Mouse (Mus musculus): Measurements from ENCODE around the gene Capn5. TPM values are rescaled to one million over a fixed set of nuclear protein-coding genes. Genes with fewer than 3 reads are reported as not detected.

The Capn5 gene
- polyA plus RNA-seq, 1 experiment = 15.6 TPM

GRCm38 (mm10) chr7:98195151-98195801, 17.2 kb upstream of the Capn5 start:
- no peaks in the 10 kb centered on the region for H3K27me3 ChIP-seq (ENCODE audit: control insufficient read depth, insufficient read depth, low read length)
- peak overlapping the region; percentile 78 for H3K27ac ChIP-seq (ENCODE audit: insufficient read depth, low read depth, low read length)
- WGBS = 15% methylated on average over 10 of the region's 10 CpGs
- TF ChIP-seq CTCF (IDR thresholded peaks at IDR 0.05; ENCODE audit: extremely low read depth, insufficient read length, insufficient replicate concordance, low read depth, low read length) (no peak), POLR2A (IDR thresholded peaks at IDR 0.05; ENCODE audit: low read depth, low read length) (no peak)
- H3K4me3 ChIP-seq (ENCODE audit: low read depth, low read length) = no peak overlapping the region
- H3K4me1 ChIP-seq (ENCODE audit: control insufficient read depth, insufficient read depth, insufficient read length, low read length) = peaks cover 22% of the 10 kb centered on the region
- H3K36me3 ChIP-seq (ENCODE audit: control insufficient read depth, insufficient read depth, low read length) = no peaks in the 10 kb centered on the region

DNA sequence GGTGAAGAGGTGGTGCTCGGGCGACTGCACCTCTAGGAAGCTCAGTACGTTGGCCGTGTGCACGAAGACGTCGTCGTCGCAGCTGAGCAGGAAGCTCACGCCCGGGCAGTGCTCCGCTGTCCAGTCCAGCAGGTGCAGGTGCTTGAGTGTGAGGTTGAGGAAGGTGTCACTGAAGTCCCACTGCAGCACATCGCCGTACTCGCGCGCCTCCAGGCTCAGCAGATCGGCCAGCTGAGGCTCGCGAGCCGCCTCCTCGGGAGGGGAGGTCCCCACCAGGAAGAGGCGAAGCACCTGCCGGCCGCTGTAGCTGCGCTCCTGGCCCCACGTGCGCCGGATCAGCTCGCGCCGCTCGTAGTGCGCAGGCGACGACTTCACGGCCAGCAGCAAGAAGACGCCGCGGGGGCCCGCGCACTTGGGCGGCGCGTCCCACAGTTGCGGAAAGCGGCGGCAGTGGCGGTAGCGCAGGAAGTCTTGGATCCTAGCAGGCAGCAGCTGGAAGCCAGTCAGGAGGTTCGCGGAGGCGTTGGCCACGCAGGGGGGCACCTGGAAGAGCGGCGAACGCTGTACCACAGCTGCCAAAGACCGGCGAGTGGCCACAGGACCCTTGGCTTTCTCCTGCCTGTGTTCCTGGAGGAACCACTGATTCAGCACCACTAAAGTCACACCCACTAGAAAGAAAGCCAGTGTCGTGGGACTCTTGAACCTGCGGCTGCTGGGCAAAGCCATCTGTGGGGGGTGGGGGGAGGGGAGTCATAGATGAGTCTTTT, 16.1 kb upstream of the Capn5 start:
- H3K27me3 ChIP-seq (ENCODE audit: control insufficient read depth, insufficient read depth, low read length) = no peaks in the 10 kb centered on the region
- peaks cover 29% of the 10 kb centered on the region for H3K4me1 ChIP-seq (ENCODE audit: control insufficient read depth, insufficient read depth, insufficient read length, low read length)

GRCm38 (mm10) chr7:98193515-98194025, 15.5 kb upstream of the Capn5 start:
- Histone ChIP-seq H3K27ac (ENCODE audit: insufficient read depth, low read depth, low read length) (no peak overlapping the region), H3K4me3 (ENCODE audit: low read depth, low read length) (peak overlapping the region; percentile 59), H3K4me1 (ENCODE audit: control insufficient read depth, insufficient read depth, insufficient read length, low read length) (peaks cover 29% of the 10 kb centered on the region), H3K27me3 (ENCODE audit: control insufficient read depth, insufficient read depth, low read length) (no peaks in the 10 kb centered on the region), H3K36me3 (ENCODE audit: control insufficient read depth, insufficient read depth, low read length) (no peaks in the 10 kb centered on the region)
- TF ChIP-seq POLR2A (IDR thresholded peaks at IDR 0.05; ENCODE audit: low read depth, low read length) (no peak), CTCF (IDR thresholded peaks at IDR 0.05; ENCODE audit: extremely low read depth, insufficient read length, insufficient replicate concordance, low read depth, low read length) (peak; percentile 60; the same call in 1 of the 2 replicates)
- WGBS = 4% methylated on average over 36 of the region's 36 CpGs

More for the DNA sequence above, 16.1 kb upstream of the Capn5 start:
- no peak for TF ChIP-seq POLR2A (IDR thresholded peaks at IDR 0.05; ENCODE audit: low read depth, low read length)
- TF ChIP-seq CTCF (IDR thresholded peaks at IDR 0.05; ENCODE audit: extremely low read depth, insufficient read length, insufficient replicate concordance, low read depth, low read length) = no peak
- Histone ChIP-seq H3K27ac (ENCODE audit: insufficient read depth, low read depth, low read length) (no peak overlapping the region), H3K36me3 (ENCODE audit: control insufficient read depth, insufficient read depth, low read length) (no peaks in the 10 kb centered on the region), H3K4me3 (ENCODE audit: low read depth, low read length) (peak overlapping the region; percentile 59)
- WGBS = 1% methylated on average over 61 of the region's 61 CpGs

GRCm38 (mm10) chr7:98191571-98192250, 13.6 kb upstream of the Capn5 start:
- H3K27ac ChIP-seq (ENCODE audit: insufficient read depth, low read depth, low read length) = no peak overlapping the region
- H3K36me3 ChIP-seq (ENCODE audit: control insufficient read depth, insufficient read depth, low read length) = no peaks in the 10 kb centered on the region
- TF ChIP-seq CTCF (IDR thresholded peaks at IDR 0.05; ENCODE audit: extremely low read depth, insufficient read length, insufficient replicate concordance, low read depth, low read length) (peak; percentile 48; the same call in 1 of the 2 replicates), POLR2A (IDR thresholded peaks at IDR 0.05; ENCODE audit: low read depth, low read length) (no peak)
- no peak overlapping the region for H3K4me3 ChIP-seq (ENCODE audit: low read depth, low read length)
- WGBS = 75% methylated on average over 17 of the region's 17 CpGs
- H3K27me3 ChIP-seq (ENCODE audit: control insufficient read depth, insufficient read depth, low read length) = no peaks in the 10 kb centered on the region
- H3K4me1 ChIP-seq (ENCODE audit: control insufficient read depth, insufficient read depth, insufficient read length, low read length) = peaks cover 29% of the 10 kb centered on the region

DNA sequence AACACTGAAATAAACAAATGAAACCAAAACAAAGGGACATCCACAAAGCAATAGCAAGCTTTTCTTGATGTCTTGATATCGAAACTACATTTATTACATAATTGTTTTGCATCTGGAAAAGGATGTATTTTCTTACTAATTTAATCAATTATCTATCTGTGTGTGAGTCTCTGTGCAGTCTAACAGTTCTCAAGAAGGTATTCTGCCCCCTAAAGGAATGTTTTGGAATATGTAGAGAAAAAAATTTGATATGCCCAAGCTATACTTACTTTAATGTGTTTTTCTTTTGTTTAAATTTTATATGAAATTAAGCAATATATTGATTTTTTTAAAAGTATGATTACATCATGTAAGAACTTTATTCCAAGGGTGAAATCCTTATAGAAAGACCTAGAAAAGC, 12.5 kb upstream of the Capn5 start:
- no peaks in the 10 kb centered on the region for H3K36me3 ChIP-seq (ENCODE audit: control insufficient read depth, insufficient read depth, low read length)
- 72% methylated on average over 1 of the region's 1 CpGs for WGBS
- H3K27ac ChIP-seq (ENCODE audit: insufficient read depth, low read depth, low read length) = no peak overlapping the region
- TF ChIP-seq CTCF (IDR thresholded peaks at IDR 0.05; ENCODE audit: extremely low read depth, insufficient read length, insufficient replicate concordance, low read depth, low read length) (no peak), POLR2A (IDR thresholded peaks at IDR 0.05; ENCODE audit: low read depth, low read length) (no peak)
- no peaks in the 10 kb centered on the region for H3K27me3 ChIP-seq (ENCODE audit: control insufficient read depth, insufficient read depth, low read length)
- H3K4me1 ChIP-seq (ENCODE audit: control insufficient read depth, insufficient read depth, insufficient read length, low read length) = peaks cover 22% of the 10 kb centered on the region
- no peak overlapping the region for H3K4me3 ChIP-seq (ENCODE audit: low read depth, low read length)

GRCm38 (mm10) chr7:98189745-98190144, 11.7 kb upstream of the Capn5 start:
- WGBS = 14% methylated on average over 3 of the region's 3 CpGs
- no peak overlapping the region for H3K4me3 ChIP-seq (ENCODE audit: low read depth, low read length)
- no peaks in the 10 kb centered on the region for H3K36me3 ChIP-seq (ENCODE audit: control insufficient read depth, insufficient read depth, low read length)
- no peak for TF ChIP-seq CTCF (IDR thresholded peaks at IDR 0.05; ENCODE audit: extremely low read depth, insufficient read length, insufficient replicate concordance, low read depth, low read length)
- TF ChIP-seq POLR2A (IDR thresholded peaks at IDR 0.05; ENCODE audit: low read depth, low read length) = no peak
- peaks cover 23% of the 10 kb centered on the region for H3K4me1 ChIP-seq (ENCODE audit: control insufficient read depth, insufficient read depth, insufficient read length, low read length)
- no peaks in the 10 kb centered on the region for H3K27me3 ChIP-seq (ENCODE audit: control insufficient read depth, insufficient read depth, low read length)
- H3K27ac ChIP-seq (ENCODE audit: insufficient read depth, low read depth, low read length) = no peak overlapping the region

Data from small intestine, adult 2 months (tissue).